Mouse (Mus musculus) forebrain, postnatal 0 days (tissue): ENCODE measurements at regions not wholly inside any gene's neighbourhood (a gene's known extent, or its start where the extent isn't known, plus 50 kb on each side); places are given as distances from the start of the nearest gene placed in this dataset.

Experiments used
- ATAC-seq: fragments of 200-750 bp; cut with Nextera tagmentation; 2 replicates; pipeline ENCODE4 v1.8.0; 2017; ENCODE audit warnings: mild to moderate bottlenecking, moderate library complexity
- DNase-seq: peaks from one replicate; pipeline ENCODE4 v3.0.0-alpha.2; 2015
- H3K27ac ChIP-seq: fragments of 300-500 bp; sonication (generic); 2 replicates; pipeline ENCODE4 v1.5.1; 2014; ENCODE audit warnings: low read depth, mild to moderate bottlenecking, antibody characterized with exemption, low read length, moderate library complexity, mixed read lengths
- H3K27me3 ChIP-seq: fragments of 300-500 bp; sonication (generic); 2 replicates; pipeline ENCODE4 v1.6.1; 2014; ENCODE audit warnings: mild to moderate bottlenecking, low read length, mixed read lengths; ENCODE audit not compliant: insufficient read depth
- H3K36me3 ChIP-seq: fragments of 300-500 bp; sonication (generic); 2 replicates; pipeline ENCODE4 v1.6.1; 2014; ENCODE audit warnings: mild to moderate bottlenecking, moderate library complexity; ENCODE audit not compliant: insufficient read depth
- H3K4me1 ChIP-seq: fragments of 300-500 bp; sonication (generic); 2 replicates; pipeline ENCODE4 v1.6.1; 2014; ENCODE audit warnings: antibody characterized with exemption; ENCODE audit not compliant: insufficient read depth
- H3K4me2 ChIP-seq: fragments of 300-500 bp; sonication (generic); 2 replicates; pipeline ENCODE4 v1.6.1; 2014; ENCODE audit warnings: low read depth, mild to moderate bottlenecking, moderate library complexity
- H3K4me3 ChIP-seq: fragments of 300-500 bp; sonication (generic); 2 replicates; pipeline ENCODE4 v1.5.1; 2014; ENCODE audit warnings: low read depth, low read length, mixed read lengths
- H3K9ac ChIP-seq: fragments of 300-500 bp; sonication (generic); 2 replicates; pipeline ENCODE4 v1.6.1; 2014; ENCODE audit warnings: mild to moderate bottlenecking
- H3K9me3 ChIP-seq: fragments of 300-500 bp; sonication (generic); 2 replicates; pipeline ENCODE4 v1.6.1; 2016; ENCODE audit warnings: low read length
- CTCF ChIP-seq: sonication (generic); IDR thresholded peaks from 2 replicates; pipeline ENCODE4 v1.5.1; 2016; ENCODE audit warnings: antibody characterized with exemption, control low read depth, low read depth
- WGBS: fragments of 180-500 bp; shearing (Covaris S2); extraction: QIAGEN DNeasy Blood & Tissue Kit; methylation state at CpG from one replicate; pipeline ENCODE4 v1.1.7; 2014; 5-methylcytosine and 5-hydroxymethylcytosine counted together

DNA sequence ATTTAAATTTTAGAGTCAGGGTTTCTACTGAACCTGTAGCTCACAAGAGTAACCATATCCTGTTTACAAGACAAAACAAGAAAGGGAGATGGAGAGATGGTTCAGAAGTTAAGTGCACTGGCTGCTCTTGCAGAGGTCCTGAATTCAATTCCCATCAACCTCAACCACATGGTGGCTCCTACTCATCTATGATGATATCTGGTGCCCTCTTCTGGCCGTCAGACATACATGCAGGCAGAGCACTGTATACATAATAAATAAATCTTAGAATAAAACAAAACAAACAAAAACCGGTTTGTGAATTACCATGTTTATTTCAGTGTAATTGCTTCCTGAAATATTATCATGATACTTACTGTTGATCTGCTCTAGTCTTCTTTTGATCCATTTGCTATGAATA is 845.4 kb downstream of the Pcdh18 start:
- WGBS: 60% methylated on average over 2 of the region's 2 CpGs
- no peak overlapping the region for H3K4me2 ChIP-seq
- no peaks in the 10 kb centered on the region for H3K4me1 ChIP-seq
- no peak for DNase-seq
- H3K36me3 ChIP-seq: no peaks in the 10 kb centered on the region
- no peak overlapping the region for H3K27ac ChIP-seq
- no peak overlapping the region for H3K4me3 ChIP-seq
- ATAC-seq: no peak
- H3K9me3 ChIP-seq: no peaks in the 10 kb centered on the region
- H3K9ac ChIP-seq: no peak overlapping the region
- H3K27me3 ChIP-seq: no peaks in the 10 kb centered on the region
- peak; percentile 37 for TF ChIP-seq CTCF

GRCm38 (mm10) chr3:48890403-48890802 is 866.7 kb downstream of the Pcdh18 start:
- H3K27me3 ChIP-seq: no peaks in the 10 kb centered on the region
- H3K36me3 ChIP-seq: no peaks in the 10 kb centered on the region
- peak; percentile 3 for DNase-seq
- H3K27ac ChIP-seq: no peak overlapping the region
- no peak overlapping the region for H3K9ac ChIP-seq
- TF ChIP-seq CTCF: no peak
- WGBS: 35% methylated on average over 3 of the region's 3 CpGs
- H3K4me1 ChIP-seq: no peaks in the 10 kb centered on the region
- ATAC-seq: no peak
- H3K4me2 ChIP-seq: no peak overlapping the region
- H3K4me3 ChIP-seq: no peak overlapping the region
- H3K9me3 ChIP-seq: no peaks in the 10 kb centered on the region

GRCm38 (mm10) chr3:48887885-48888284 is 869.2 kb downstream of the Pcdh18 start:
- WGBS: 52% methylated on average over 4 of the region's 4 CpGs
- ATAC-seq (no peak), DNase-seq (no peak)

GRCm38 (mm10) chr3:48869527-48869926 is 887.6 kb downstream of the Pcdh18 start:
- ATAC-seq (no peak), DNase-seq (peak; percentile 46)
- no peak overlapping the region for H3K4me3 ChIP-seq
- H3K4me2 ChIP-seq: no peak overlapping the region
- H3K27ac ChIP-seq: no peak overlapping the region
- H3K4me1 ChIP-seq: no peaks in the 10 kb centered on the region
- H3K9ac ChIP-seq: no peak overlapping the region
- TF ChIP-seq CTCF: no peak
- H3K9me3 ChIP-seq: no peaks in the 10 kb centered on the region
- 53% methylated on average over 2 of the region's 2 CpGs for WGBS
- no peaks in the 10 kb centered on the region for H3K27me3 ChIP-seq
- no peaks in the 10 kb centered on the region for H3K36me3 ChIP-seq

More at GRCm38 (mm10) chr3:48887885-48888284, 869.2 kb downstream of the Pcdh18 start:
- H3K4me3 ChIP-seq: no peak overlapping the region
- H3K36me3 ChIP-seq: no peaks in the 10 kb centered on the region
- H3K27me3 ChIP-seq: no peaks in the 10 kb centered on the region
- no peak overlapping the region for H3K4me2 ChIP-seq
- no peak for TF ChIP-seq CTCF
- no peaks in the 10 kb centered on the region for H3K9me3 ChIP-seq
- H3K9ac ChIP-seq: no peak overlapping the region
- no peaks in the 10 kb centered on the region for H3K4me1 ChIP-seq
- no peak overlapping the region for H3K27ac ChIP-seq

DNA sequence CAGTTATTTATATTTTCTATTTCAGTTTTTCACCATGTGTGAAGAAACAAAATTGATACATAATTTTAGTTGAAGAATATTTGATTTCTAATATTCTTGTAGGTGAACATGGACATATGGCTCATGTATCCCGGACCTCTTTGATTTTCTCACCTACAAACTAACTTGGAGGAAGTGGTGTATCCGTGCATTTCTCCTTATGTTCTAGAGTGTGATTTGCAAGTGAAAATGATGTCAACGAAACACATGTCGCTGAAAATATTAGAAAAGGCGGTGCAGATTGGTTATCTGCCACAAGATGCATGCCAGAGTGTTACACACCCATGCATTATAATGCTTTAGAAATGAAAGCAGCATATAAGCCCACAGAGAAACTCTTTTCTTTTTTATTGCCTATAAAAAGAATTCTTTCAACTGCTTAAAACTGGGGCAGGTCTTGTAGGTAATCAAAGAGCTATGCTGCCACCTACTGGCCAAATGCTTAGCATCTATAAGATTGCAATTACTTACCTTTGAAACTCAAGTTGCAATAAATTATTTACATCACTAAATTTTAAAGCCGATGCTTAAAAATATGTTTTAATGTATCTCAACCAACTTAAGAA is 911.0 kb downstream of the Pcdh18 start:
- ATAC-seq (peak; percentile 42; the same call in 1 of the 2 replicates), DNase-seq (peak; percentile 92)
- no peaks in the 10 kb centered on the region for H3K27me3 ChIP-seq
- TF ChIP-seq CTCF: peak; percentile 77
- H3K4me2 ChIP-seq: peak overlapping the region; percentile 29; the same call in 1 of the 2 replicates
- H3K36me3 ChIP-seq: no peaks in the 10 kb centered on the region
- peak overlapping the region; percentile 17; the same call in 1 of the 2 replicates for H3K4me3 ChIP-seq
- H3K4me1 ChIP-seq: no peaks in the 10 kb centered on the region
- 18% methylated on average over 6 of the region's 6 CpGs for WGBS
- no peaks in the 10 kb centered on the region for H3K9me3 ChIP-seq
- H3K27ac ChIP-seq: no peak overlapping the region
- H3K9ac ChIP-seq: no peak overlapping the region

DNA sequence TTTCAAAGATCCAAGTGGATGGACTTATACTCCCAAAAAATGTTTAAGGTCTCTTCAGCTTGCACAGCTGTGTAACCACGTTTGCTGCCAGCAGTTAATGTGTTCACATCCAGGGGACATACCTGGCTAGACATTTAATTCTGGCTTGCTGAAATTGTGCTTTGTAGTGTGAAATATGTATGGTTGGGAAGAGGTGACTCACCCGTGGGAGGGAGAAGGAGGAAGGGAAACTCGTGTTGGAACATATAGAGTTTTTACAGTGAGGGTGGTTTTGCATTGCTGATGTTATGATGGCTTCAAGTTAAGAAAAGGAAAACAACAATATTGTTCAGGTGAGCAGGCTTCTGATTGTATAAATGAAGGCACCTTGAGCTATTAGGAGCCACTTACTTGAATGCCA is 916.4 kb downstream of the Pcdh18 start:
- DNase-seq: no peak
- Histone ChIP-seq H3K27me3 (no peaks in the 10 kb centered on the region), H3K4me1 (no peaks in the 10 kb centered on the region), H3K27ac (no peak overlapping the region), H3K9ac (no peak overlapping the region), H3K36me3 (no peaks in the 10 kb centered on the region), H3K9me3 (no peaks in the 10 kb centered on the region), H3K4me3 (no peak overlapping the region), H3K4me2 (no peak overlapping the region)
- 84% methylated on average over 3 of the region's 3 CpGs for WGBS
- no peak for ATAC-seq
- no peak for TF ChIP-seq CTCF

DNA sequence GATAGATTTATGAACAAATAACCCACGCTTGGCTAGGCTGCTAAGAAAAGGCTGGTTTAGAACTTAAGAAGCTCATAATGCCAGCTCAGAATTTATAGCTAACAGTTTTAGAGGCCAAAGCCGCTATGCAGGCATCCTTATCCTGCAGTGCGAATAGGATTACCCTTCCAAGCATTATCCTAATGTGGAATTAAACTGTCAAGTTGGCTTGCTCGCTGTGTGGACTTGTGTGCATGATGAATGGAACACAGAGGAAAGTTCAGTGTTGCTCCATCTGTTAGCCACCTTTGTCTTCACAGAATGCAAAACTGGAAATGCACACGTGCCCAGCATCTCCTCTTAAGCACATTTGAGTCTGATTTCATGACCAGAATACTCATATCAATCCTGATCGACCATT is 933.8 kb downstream of the Pcdh18 start:
- Histone ChIP-seq H3K9me3 (no peaks in the 10 kb centered on the region), H3K36me3 (no peaks in the 10 kb centered on the region), H3K27me3 (no peaks in the 10 kb centered on the region), H3K4me1 (no peaks in the 10 kb centered on the region), H3K4me3 (no peak overlapping the region), H3K27ac (no peak overlapping the region), H3K4me2 (no peak overlapping the region), H3K9ac (no peak overlapping the region)
- DNase-seq (no peak), ATAC-seq (no peak)
- no peak for TF ChIP-seq CTCF
- 32% methylated on average over 6 of the region's 6 CpGs for WGBS
